Mouse (Mus musculus) neural tube, embryonic 15.5 days (tissue): ENCODE data around the gene Igsf8. TPM values are rescaled to one million over a fixed set of nuclear protein-coding genes. Genes with fewer than 3 reads are reported as not detected.

ENCODE experiments used
- ATAC-seq: fragments of 200-750 bp; cut with Nextera tagmentation; 2 replicates; pipeline ENCODE4 v1.8.0; 2017; ENCODE audit warnings: mild to moderate bottlenecking, moderate TSS enrichment, moderate library complexity; ENCODE audit not compliant: low FRiP score
- H3K27ac ChIP-seq: fragments of 300-500 bp; sonication (generic); replicated peaks from 2 replicates; pipeline ENCODE4 v1.5.1; 2015; ENCODE audit warnings: mild to moderate bottlenecking, inconsistent platforms
- H3K27me3 ChIP-seq: fragments of 300-500 bp; sonication (generic); replicated peaks from 2 replicates; pipeline ENCODE4 v1.6.1; 2015; ENCODE audit warnings: inconsistent platforms
- H3K36me3 ChIP-seq: fragments of 300-500 bp; sonication (generic); 2 replicates; pipeline ENCODE4 v1.6.1; 2015; ENCODE audit warnings: inconsistent platforms
- H3K4me1 ChIP-seq: fragments of 300-500 bp; sonication (generic); 2 replicates; pipeline ENCODE4 v1.6.1; 2015; ENCODE audit warnings: inconsistent platforms
- H3K4me2 ChIP-seq: fragments of 300-500 bp; sonication (generic); 2 replicates; pipeline ENCODE4 v1.6.1; 2015; ENCODE audit warnings: inconsistent platforms, mild to moderate bottlenecking, moderate library complexity
- H3K4me3 ChIP-seq: fragments of 300-500 bp; sonication (generic); replicated peaks from 2 replicates; pipeline ENCODE4 v1.5.1; 2015; ENCODE audit warnings: mild to moderate bottlenecking, inconsistent platforms
- H3K9ac ChIP-seq: fragments of 300-500 bp; sonication (generic); replicated peaks from 2 replicates; pipeline ENCODE4 v1.6.1; 2015; ENCODE audit warnings: mild to moderate bottlenecking, inconsistent platforms
- H3K9me3 ChIP-seq: fragments of 300-500 bp; sonication (generic); replicated peaks from 2 replicates; pipeline ENCODE4 v1.6.1; 2016; ENCODE audit warnings: inconsistent platforms
- WGBS: fragments of 180-500 bp; shearing (Covaris S2); methylation state at CpG from one replicate; pipeline ENCODE4 v1.1.7; 2015; ENCODE audit warnings: mixed read lengths; 5-methylcytosine and 5-hydroxymethylcytosine counted together
- polyA plus RNA-seq: library from polyadenylated mRNA; unstranded; fragments of >200 nt; fragmentation: Nextera tagmentation; extraction: Ambion mirVana; gene quantifications from 2 replicates; pipeline ENCODE4 v1.2.1, GENCODE M21; 2015

The Igsf8 gene
- polyA plus RNA-seq, 1 experiment from 2014 or later: 71.3 TPM

- H3K4me2 ChIP-seq: no peak overlapping the region
- H3K4me1 ChIP-seq: peaks cover 39% of the 10 kb centered on the region
- 77% methylated on average over 3 of the region's 3 CpGs for WGBS
- no peaks in the 10 kb centered on the region for H3K27me3 ChIP-seq
- H3K36me3 ChIP-seq: no peaks in the 10 kb centered on the region
- no peak overlapping the region for H3K9ac ChIP-seq
- no peaks in the 10 kb centered on the region for H3K9me3 ChIP-seq
- no peak overlapping the region for H3K4me3 ChIP-seq
- H3K27ac ChIP-seq: no peak overlapping the region
- no peak for ATAC-seq
Measured at GRCm38 (mm10) chr1:172305635-172306034, 44.2 kb downstream of the Igsf8 start.

GRCm38 (mm10) chr1:172306196-172306595 lies 44.8 kb downstream of the Igsf8 start:
- Histone ChIP-seq H3K27me3 (no peaks in the 10 kb centered on the region), H3K36me3 (no peaks in the 10 kb centered on the region), H3K4me3 (no peak overlapping the region), H3K4me2 (no peak overlapping the region), H3K4me1 (peaks cover 38% of the 10 kb centered on the region), H3K27ac (no peak overlapping the region), H3K9me3 (no peaks in the 10 kb centered on the region), H3K9ac (no peak overlapping the region)
- WGBS: 88% methylated on average over 4 of the region's 4 CpGs
- no peak for ATAC-seq

GRCm38 (mm10) chr1:172306885-172307284 lies 45.4 kb downstream of the Igsf8 start:
- Histone ChIP-seq H3K27ac (no peak overlapping the region; the same call in 1 of the 2 replicates), H3K9ac (no peak overlapping the region), H3K27me3 (no peaks in the 10 kb centered on the region), H3K36me3 (no peaks in the 10 kb centered on the region), H3K4me2 (no peak overlapping the region), H3K4me1 (peaks cover 38% of the 10 kb centered on the region), H3K9me3 (no peaks in the 10 kb centered on the region), H3K4me3 (no peak overlapping the region)
- ATAC-seq: no peak
- WGBS: 76% methylated on average over 6 of the region's 6 CpGs

GRCm38 (mm10) chr1:172307936-172308335 lies 46.5 kb downstream of the Igsf8 start:
- Histone ChIP-seq H3K27ac (peak overlapping the region; percentile 46), H3K4me1 (peaks cover 36% of the 10 kb centered on the region), H3K9ac (no peak overlapping the region), H3K36me3 (no peaks in the 10 kb centered on the region), H3K4me3 (no peak overlapping the region), H3K9me3 (no peaks in the 10 kb centered on the region), H3K27me3 (no peaks in the 10 kb centered on the region), H3K4me2 (no peak overlapping the region)
- ATAC-seq: no peak
- 65% methylated on average over 10 of the region's 10 CpGs for WGBS

GRCm38 (mm10) chr1:172308409-172308808 lies 47.0 kb downstream of the Igsf8 start:
- H3K4me2 ChIP-seq: no peak overlapping the region
- H3K9ac ChIP-seq: no peak overlapping the region
- H3K27me3 ChIP-seq: no peaks in the 10 kb centered on the region
- peak overlapping the region; percentile 46 for H3K27ac ChIP-seq
- 83% methylated on average over 1 of the region's 1 CpGs for WGBS
- ATAC-seq: no peak
- H3K9me3 ChIP-seq: no peaks in the 10 kb centered on the region
- H3K36me3 ChIP-seq: no peaks in the 10 kb centered on the region
- peaks cover 40% of the 10 kb centered on the region for H3K4me1 ChIP-seq
- no peak overlapping the region for H3K4me3 ChIP-seq

GRCm38 (mm10) chr1:172309699-172310398 lies 48.4 kb downstream of the Igsf8 start:
- 1% methylated on average over 14 of the region's 14 CpGs for WGBS
- Histone ChIP-seq H3K4me2 (peak overlapping the region; percentile 63), H3K36me3 (no peaks in the 10 kb centered on the region), H3K9ac (peak overlapping the region; percentile 27), H3K4me3 (peak overlapping the region; percentile 25), H3K9me3 (no peaks in the 10 kb centered on the region), H3K27me3 (no peaks in the 10 kb centered on the region), H3K27ac (peak overlapping the region; percentile 84), H3K4me1 (peaks cover 54% of the 10 kb centered on the region)
- ATAC-seq: peak; percentile 74

- peak overlapping the region; percentile 65 for H3K9ac ChIP-seq
- ATAC-seq: peak; percentile 29
- 8% methylated on average over 22 of the region's 23 CpGs for WGBS
Measured at GRCm38 (mm10) chr1:172311248-172311906, 49.9 kb downstream of the Igsf8 start.

GRCm38 (mm10) chr1:172311921-172312767 lies 50.7 kb downstream of the Igsf8 start:
- H3K9me3 ChIP-seq: no peaks in the 10 kb centered on the region
- peak overlapping the region; percentile 91 for H3K4me2 ChIP-seq
- H3K4me1 ChIP-seq: peaks cover 59% of the 10 kb centered on the region
- H3K27me3 ChIP-seq: no peaks in the 10 kb centered on the region
- peak overlapping the region; percentile 65 for H3K9ac ChIP-seq
- peak overlapping the region; percentile 65 for H3K4me3 ChIP-seq
- WGBS: under 1% methylated on average over 45 of the region's 55 CpGs
- H3K27ac ChIP-seq: peak overlapping the region; percentile 85
- ATAC-seq: peak; percentile 71
- no peaks in the 10 kb centered on the region for H3K36me3 ChIP-seq

More at GRCm38 (mm10) chr1:172311248-172311906, 49.9 kb downstream of the Igsf8 start:
- peaks cover 60% of the 10 kb centered on the region for H3K4me1 ChIP-seq
- H3K36me3 ChIP-seq: no peaks in the 10 kb centered on the region
- peak overlapping the region; percentile 91 for H3K4me2 ChIP-seq
- peak overlapping the region; percentile 85 for H3K27ac ChIP-seq
- no peaks in the 10 kb centered on the region for H3K9me3 ChIP-seq
- H3K27me3 ChIP-seq: no peaks in the 10 kb centered on the region
- H3K4me3 ChIP-seq: peak overlapping the region; percentile 65

GRCm38 (mm10) chr1:172312768-172313561 lies 51.5 kb downstream of the Igsf8 start:
- Histone ChIP-seq H3K27ac (0 out of 2 replicates have a peak overlapping the region, but pooled peaks have one; percentile 85), H3K9me3 (no peaks in the 10 kb centered on the region), H3K4me1 (peaks cover 61% of the 10 kb centered on the region), H3K4me3 (peak overlapping the region; percentile 65), H3K9ac (peak overlapping the region; percentile 65), H3K27me3 (no peaks in the 10 kb centered on the region), H3K36me3 (0 out of 2 replicates have a peak, but pooled peaks cover under 1% of the 10 kb centered on the region), H3K4me2 (peak overlapping the region; percentile 91)
- ATAC-seq: no peak
- WGBS: 8% methylated on average over 16 of the region's 16 CpGs

- peak overlapping the region; percentile 91 for H3K4me2 ChIP-seq
- peak overlapping the region; percentile 65; the same call in 1 of the 2 replicates for H3K4me3 ChIP-seq
- no peaks in the 10 kb centered on the region for H3K9me3 ChIP-seq
- H3K4me1 ChIP-seq: peaks cover 64% of the 10 kb centered on the region
- no peak overlapping the region for H3K9ac ChIP-seq
- 66% methylated on average over 10 of the region's 10 CpGs for WGBS
- 0 out of 2 replicates have a peak, but pooled peaks cover 6% of the 10 kb centered on the region for H3K36me3 ChIP-seq
- no peak overlapping the region for H3K27ac ChIP-seq
- no peaks in the 10 kb centered on the region for H3K27me3 ChIP-seq
- ATAC-seq: no peak
Measured at GRCm38 (mm10) chr1:172313613-172314411, 52.4 kb downstream of the Igsf8 start.
